Comparison of ENCODE assay signal across 15 mouse cellular contexts in genomic region chr19:21577443-21577842, GRCm38 (mm10).
"Had no signal": no experiment of that assay in that cellular context is flagged by ENCODE, and none has a peak within 500 bp of the region (broad histone marks: within the 10 kb centered on the region; RNA-seq: fewer than 3 reads in every experiment).

No protein-coding gene starts in this region.

- H3K4me3 ChIP-seq: neural tube, embryonic 12.5 days; neural tube, embryonic 13.5 days; neural tube, embryonic 15.5 days had no signal

- H3K9ac ChIP-seq: neural tube, embryonic 12.5 days; neural tube, embryonic 13.5 days; neural tube, embryonic 15.5 days had no signal

- H3K27ac ChIP-seq: neural tube, embryonic 12.5 days; neural tube, embryonic 13.5 days; neural tube, embryonic 15.5 days had no signal

- H3K36me3 ChIP-seq: neural tube, embryonic 12.5 days; neural tube, embryonic 13.5 days; neural tube, embryonic 15.5 days had no signal

- H3K27me3 ChIP-seq: neural tube, embryonic 12.5 days; neural tube, embryonic 13.5 days; neural tube, embryonic 15.5 days had no signal

- DNase-seq: retina, postnatal 1 day; right cerebral cortex, adult 18-20 months; right cerebral cortex, postnatal 14 days; right cerebral cortex, postnatal 25 days; right cerebral cortex, postnatal 4 days; spleen, adult 18-20 months; thymus, adult 18-20 months; thymus, adult 2 months; thymus, postnatal 14 days; thymus, postnatal 25 days; thymus, postnatal 36 days; thymus, postnatal 4 days had no signal

- H3K4me2 ChIP-seq: neural tube, embryonic 12.5 days; neural tube, embryonic 13.5 days; neural tube, embryonic 15.5 days had no signal

- H3K9me3 ChIP-seq: neural tube, embryonic 12.5 days; neural tube, embryonic 13.5 days; neural tube, embryonic 15.5 days had no signal

- H3K4me1 ChIP-seq: neural tube, embryonic 12.5 days; neural tube, embryonic 15.5 days had no signal
